Mouse (Mus musculus) kidney, embryonic 16.5 days (tissue): ENCODE measurements around the gene Nrtn. TPM values are rescaled to one million over a fixed set of nuclear protein-coding genes. Genes with fewer than 3 reads are reported as not detected.

Experiments used
- ATAC-seq: fragments of 200-750 bp; cut with Nextera tagmentation; 2 replicates; pipeline ENCODE4 v1.8.0; 2017; ENCODE audit warnings: moderate TSS enrichment; ENCODE audit not compliant: low FRiP score, low TSS enrichment
- H3K27ac ChIP-seq: fragments of 300-500 bp; sonication (generic); 2 replicates; pipeline ENCODE4 v1.5.1; 2014; ENCODE audit warnings: low read length
- H3K27me3 ChIP-seq: fragments of 300-500 bp; sonication (generic); 2 replicates; pipeline ENCODE4 v1.6.1; 2014; ENCODE audit warnings: low read length, control low read depth, mixed read lengths; ENCODE audit not compliant: insufficient read depth
- H3K36me3 ChIP-seq: fragments of 300-500 bp; sonication (generic); 2 replicates; pipeline ENCODE4 v1.6.1; 2014; ENCODE audit warnings: low read length, control low read depth, mixed read lengths; ENCODE audit not compliant: insufficient read depth
- H3K4me1 ChIP-seq: fragments of 300-500 bp; sonication (generic); 2 replicates; pipeline ENCODE4 v1.6.1; 2014; ENCODE audit warnings: low read length, control low read depth, mixed read lengths; ENCODE audit not compliant: insufficient read depth
- H3K4me2 ChIP-seq: fragments of 300-500 bp; sonication (generic); replicated peaks from 2 replicates; pipeline ENCODE4 v1.6.1; 2014; ENCODE audit warnings: low read depth, low read length
- H3K4me3 ChIP-seq: fragments of 300-500 bp; sonication (generic); 2 replicates; pipeline ENCODE4 v1.5.1; 2014; ENCODE audit warnings: mild to moderate bottlenecking, low read length
- H3K9ac ChIP-seq: fragments of 300-500 bp; sonication (generic); replicated peaks from 2 replicates; pipeline ENCODE4 v1.6.1; 2014; ENCODE audit warnings: low read length
- H3K9me3 ChIP-seq: fragments of 300-500 bp; sonication (generic); 2 replicates; pipeline ENCODE4 v1.6.1; 2016; ENCODE audit warnings: low read length, control low read depth
- WGBS: fragments of 180-500 bp; shearing (Covaris S2); extraction: QIAGEN DNeasy Blood & Tissue Kit; methylation state at CpG from one replicate; pipeline ENCODE4 v1.1.7; 2014; 5-methylcytosine and 5-hydroxymethylcytosine counted together
- polyA plus RNA-seq: library from polyadenylated mRNA; unstranded; fragments of >200 nt; fragmentation: Nextera tagmentation; extraction: Ambion mirVana; gene quantifications from 2 replicates; pipeline ENCODE4 v1.2.1, GENCODE M21; 2015

Nrtn gene
- polyA plus RNA-seq, 1 experiment from 2014 or later: 5.4 TPM

- 7% methylated on average over 7 of the region's 7 CpGs for WGBS
- H3K4me3 ChIP-seq: no peak overlapping the region
- peaks cover 35% of the 10 kb centered on the region for H3K4me1 ChIP-seq
- H3K27ac ChIP-seq: peak overlapping the region; percentile 68
- peak; percentile 81 for ATAC-seq
- no peak overlapping the region; the same call in 1 of the 2 replicates for H3K9ac ChIP-seq
- H3K9me3 ChIP-seq: peaks cover 4% of the 10 kb centered on the region; the same call in 1 of the 2 replicates
- peaks cover 9% of the 10 kb centered on the region for H3K36me3 ChIP-seq
- H3K27me3 ChIP-seq: no peaks in the 10 kb centered on the region
- no peak overlapping the region for H3K4me2 ChIP-seq
Measured at GRCm38 (mm10) chr17:56727029-56727649, 30.2 kb downstream of the Nrtn start.

GRCm38 (mm10) chr17:56723419-56724161 is 33.7 kb downstream of the Nrtn start:
- no peak overlapping the region for H3K9ac ChIP-seq
- no peaks in the 10 kb centered on the region for H3K27me3 ChIP-seq
- H3K36me3 ChIP-seq: peaks cover 20% of the 10 kb centered on the region
- H3K4me3 ChIP-seq: no peak overlapping the region
- peaks cover 4% of the 10 kb centered on the region; the same call in 1 of the 2 replicates for H3K9me3 ChIP-seq
- no peak overlapping the region for H3K4me2 ChIP-seq
- no peak for ATAC-seq
- peaks cover 46% of the 10 kb centered on the region for H3K4me1 ChIP-seq
- 85% methylated on average over 11 of the region's 11 CpGs for WGBS
- no peak overlapping the region for H3K27ac ChIP-seq

GRCm38 (mm10) chr17:56722441-56722840 is 34.9 kb downstream of the Nrtn start:
- ATAC-seq: 0 out of 2 replicates have a peak, but pooled peaks have one; percentile 11
- Histone ChIP-seq H3K9ac (peak overlapping the region; percentile 33), H3K4me1 (peaks cover 40% of the 10 kb centered on the region), H3K4me3 (no peak overlapping the region), H3K27ac (peak overlapping the region; percentile 60), H3K36me3 (peaks cover 20% of the 10 kb centered on the region), H3K9me3 (peaks cover 4% of the 10 kb centered on the region; the same call in 1 of the 2 replicates), H3K27me3 (no peaks in the 10 kb centered on the region), H3K4me2 (no peak overlapping the region)
- 16% methylated on average over 5 of the region's 5 CpGs for WGBS

- Histone ChIP-seq H3K27me3 (no peaks in the 10 kb centered on the region), H3K9ac (peak within 1 kb of the TSS; percentile 88), H3K4me1 (peaks cover 32% of the 10 kb centered on the region), H3K27ac (peak within 1 kb of the TSS; percentile 79), H3K4me2 (peak within 1 kb of the TSS; percentile 82), H3K36me3 (peaks cover 13% of the 10 kb centered on the region), H3K9me3 (no peaks in the 10 kb centered on the region), H3K4me3 (peak within 1 kb of the TSS; percentile 87)
- under 1% methylated on average over 59 of the region's 59 CpGs for WGBS
- ATAC-seq: peak; percentile 73
Measured at GRCm38 (mm10) chr17:56717363-56718058, 39.8 kb downstream of the Nrtn start, which contains the start of the genes Ndufa11 and Vmac. Gene Ndufa11, plus strand, starts transcription at chr17:56717767. Gene Vmac, minus strand, starts transcription at chr17:56718022.

- peak overlapping the region; percentile 79 for H3K27ac ChIP-seq
- peak overlapping the region; percentile 88 for H3K9ac ChIP-seq
- ATAC-seq: peak; percentile 94
- peaks cover 24% of the 10 kb centered on the region for H3K4me1 ChIP-seq
- no peaks in the 10 kb centered on the region for H3K9me3 ChIP-seq
- under 1% methylated on average over 55 of the region's 55 CpGs for WGBS
- peak overlapping the region; percentile 82 for H3K4me2 ChIP-seq
- peak overlapping the region; percentile 87 for H3K4me3 ChIP-seq
- H3K36me3 ChIP-seq: peaks cover 17% of the 10 kb centered on the region
- no peaks in the 10 kb centered on the region for H3K27me3 ChIP-seq
Measured at GRCm38 (mm10) chr17:56716655-56717362, 40.5 kb downstream of the Nrtn start.

GRCm38 (mm10) chr17:56715914-56716654 is 41.2 kb downstream of the Nrtn start:
- Histone ChIP-seq H3K4me3 (peak overlapping the region; percentile 87), H3K4me2 (peak overlapping the region; percentile 82), H3K9me3 (no peaks in the 10 kb centered on the region), H3K27ac (peak overlapping the region; percentile 19; the same call in 1 of the 2 replicates), H3K4me1 (peaks cover 24% of the 10 kb centered on the region), H3K9ac (peak overlapping the region; percentile 66), H3K36me3 (peaks cover 17% of the 10 kb centered on the region), H3K27me3 (no peaks in the 10 kb centered on the region)
- 21% methylated on average over 22 of the region's 22 CpGs for WGBS
- no peak for ATAC-seq

GRCm38 (mm10) chr17:56715360-56715759 is 42.0 kb downstream of the Nrtn start:
- Histone ChIP-seq H3K27me3 (no peaks in the 10 kb centered on the region), H3K27ac (no peak overlapping the region), H3K36me3 (peaks cover 23% of the 10 kb centered on the region), H3K4me2 (peak overlapping the region; percentile 82), H3K9me3 (no peaks in the 10 kb centered on the region), H3K4me3 (no peak overlapping the region), H3K9ac (0 out of 2 replicates have a peak overlapping the region, but pooled peaks have one; percentile 66), H3K4me1 (peaks cover 24% of the 10 kb centered on the region)
- WGBS: 53% methylated on average over 11 of the region's 11 CpGs
- ATAC-seq: no peak

GRCm38 (mm10) chr17:56709708-56710107 is 47.6 kb downstream of the Nrtn start:
- Histone ChIP-seq H3K36me3 (peaks cover 77% of the 10 kb centered on the region), H3K9me3 (no peaks in the 10 kb centered on the region), H3K4me2 (no peak overlapping the region), H3K27me3 (no peaks in the 10 kb centered on the region), H3K4me1 (no peaks in the 10 kb centered on the region), H3K4me3 (no peak overlapping the region), H3K9ac (no peak overlapping the region), H3K27ac (no peak overlapping the region)
- ATAC-seq: no peak
- 88% methylated on average over 3 of the region's 3 CpGs for WGBS

- 87% methylated on average over 4 of the region's 4 CpGs for WGBS
- Histone ChIP-seq H3K4me1 (no peaks in the 10 kb centered on the region), H3K36me3 (peaks cover 87% of the 10 kb centered on the region), H3K4me2 (no peak overlapping the region), H3K4me3 (no peak overlapping the region), H3K27me3 (no peaks in the 10 kb centered on the region), H3K27ac (no peak overlapping the region), H3K9me3 (no peaks in the 10 kb centered on the region), H3K9ac (no peak overlapping the region)
- ATAC-seq: no peak
Measured at GRCm38 (mm10) chr17:56708692-56709091, 48.6 kb downstream of the Nrtn start.
